Mouse (Mus musculus) macrophage (primary cell): ENCODE results near the gene Hrc. TPM values are rescaled to one million over a fixed set of nuclear protein-coding genes. Genes with fewer than 3 reads are reported as not detected.

Experiments
- H3K27ac ChIP-seq: fragments of 350-480 bp; formaldehyde crosslinking; 2 replicates; pipeline ENCODE4 v1.9.0; 2021
- H3K36me3 ChIP-seq: fragments of 350-480 bp; formaldehyde crosslinking; 2 replicates; pipeline ENCODE4 v1.9.0; 2021; ENCODE audit errors: inconsistent target
- H3K4me3 ChIP-seq: fragments of 350-480 bp; formaldehyde crosslinking; 2 replicates; pipeline ENCODE4 v1.9.0; 2021; ENCODE audit errors: inconsistent target
- H3K79me2 ChIP-seq: fragments of 350-480 bp; formaldehyde crosslinking; 2 replicates; pipeline ENCODE4 v1.9.0; 2021; ENCODE audit errors: inconsistent target
- WGBS: methylation state at CpG from one replicate; pipeline ENCODE4 v1.1.7; 2026; ENCODE audit warnings: inconsistent platforms; ENCODE audit not compliant: missing documents; 5-methylcytosine and 5-hydroxymethylcytosine counted together
- polyA plus RNA-seq: library from polyadenylated mRNA; stranded (reverse); fragments of 250-400 nt; gene quantifications from 3 replicates; pipeline ENCODE4 v1.2.4, GENCODE M21; 2018; ENCODE audit warnings: inconsistent platforms
- total RNA-seq, 78 experiments: library from RNA; depleted of rRNA; stranded (reverse); fragments of 250-400 nt; gene quantifications; 1 replicate in 9 of 78; 2 replicates in 24 of 78; 3 replicates in 43 of 78; 4 replicates in 2 of 78; pipeline ENCODE4 v1.2.4; 2018; ENCODE audit warnings: inconsistent platforms in 56 of 78

The Hrc gene
- 1 to 10 TPM in 1 of 26 experiments, under 1 TPM in 5, not detected in 20; 0.34 to 1.5 (median 0.61) TPM for total RNA-seq (2018; cell fraction: chromatin; rRNA removed)
- total RNA-seq (2018; cell fraction: cytosol; rRNA removed), result under 1 TPM in 7 of 26 experiments, not detected in 19; 0.05 to 0.09 (median 0.07) TPM
- total RNA-seq (2018; cell fraction: nucleus; rRNA removed), result 1 to 10 TPM in 2 of 26 experiments, under 1 TPM in 4, not detected in 20; 0.17 to 2.2 (median 0.68) TPM
- not detected in 3 replicates for polyA plus RNA-seq

GRCm38 (mm10) chr7:45335056-45335455 lies at the start of gene Hrc:
Hrc (plus strand) TSS chr7:45335290.
- Histone ChIP-seq H3K4me3 (no peak within 1 kb of the TSS), H3K36me3 (no peaks in the 10 kb centered on the region), H3K79me2 (no peaks in the 10 kb centered on the region), H3K27ac (no peak within 1 kb of the TSS)
- 79% methylated on average over 5 of the region's 5 CpGs for WGBS

- WGBS, result 86% methylated on average over 11 of the region's 13 CpGs
These were observed 48.6 kb upstream of the Hrc start for GRCm38 (mm10) chr7:45286486-45286885.

DNA sequence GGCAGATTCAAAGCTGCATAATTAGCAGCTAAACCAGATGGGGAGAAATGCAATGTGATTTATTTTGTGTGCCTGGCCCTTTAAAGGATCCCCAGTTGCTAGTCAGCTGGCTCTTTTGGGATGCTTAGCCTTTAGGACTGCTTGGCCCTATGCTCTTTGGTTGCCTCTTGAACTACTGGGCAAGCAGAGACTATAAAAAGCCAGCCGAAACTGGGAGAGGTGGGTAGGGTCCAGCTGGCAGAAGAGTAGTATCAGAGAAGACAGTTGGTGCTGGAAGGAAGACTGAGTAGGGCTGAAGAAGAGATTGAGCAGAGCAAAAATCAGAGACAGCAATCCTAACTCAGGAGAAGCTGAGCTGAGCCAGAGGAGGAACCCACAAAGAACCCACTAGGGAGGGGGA lies 38.5 kb upstream of the Hrc start:
- WGBS, result 100% methylated on average over 1 of the region's 1 CpGs
- Histone ChIP-seq H3K79me2 (no peaks in the 10 kb centered on the region), H3K36me3 (no peaks in the 10 kb centered on the region), H3K4me3 (no peak overlapping the region), H3K27ac (no peak overlapping the region)

More at GRCm38 (mm10) chr7:45286486-45286885, 48.6 kb upstream of the Hrc start:
- Histone ChIP-seq H3K4me3 (no peak overlapping the region), H3K79me2 (no peaks in the 10 kb centered on the region), H3K27ac (no peak overlapping the region), H3K36me3 (no peaks in the 10 kb centered on the region)

GRCm38 (mm10) chr7:45297563-45297962 lies 37.5 kb upstream of the Hrc start:
- Histone ChIP-seq H3K36me3 (no peaks in the 10 kb centered on the region), H3K79me2 (no peaks in the 10 kb centered on the region), H3K27ac (no peak overlapping the region), H3K4me3 (no peak overlapping the region)
- WGBS, result 88% methylated on average over 3 of the region's 3 CpGs

DNA sequence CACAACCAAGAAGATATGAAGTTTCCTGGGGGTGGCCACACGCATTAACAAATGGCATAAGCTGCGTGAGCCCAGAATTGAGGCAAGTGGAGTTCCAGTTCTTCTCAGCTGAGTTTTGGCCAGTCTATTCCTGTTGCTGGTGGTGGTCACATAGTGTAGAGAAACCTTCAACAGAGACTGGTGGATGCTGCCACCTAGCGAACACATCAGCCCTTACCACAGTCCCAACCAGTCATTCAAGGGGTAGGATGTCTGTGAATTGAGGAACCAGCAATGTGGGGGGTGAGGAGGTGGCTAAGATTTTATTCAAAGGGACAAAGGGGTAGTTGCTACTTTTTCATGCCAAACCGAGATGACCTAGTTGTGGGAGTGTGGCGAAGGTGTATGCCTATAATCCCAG lies 35.3 kb upstream of the Hrc start:
- H3K4me3 ChIP-seq, result no peak overlapping the region
- no peak overlapping the region for H3K27ac ChIP-seq
- 8% methylated on average over 5 of the region's 5 CpGs for WGBS
- H3K79me2 ChIP-seq, result no peaks in the 10 kb centered on the region
- no peaks in the 10 kb centered on the region for H3K36me3 ChIP-seq

- 25% methylated on average over 6 of the region's 6 CpGs for WGBS
- Histone ChIP-seq H3K36me3 (no peaks in the 10 kb centered on the region), H3K4me3 (no peak overlapping the region), H3K79me2 (no peaks in the 10 kb centered on the region), H3K27ac (no peak overlapping the region)
These were observed 34.8 kb upstream of the Hrc start for GRCm38 (mm10) chr7:45300270-45300669.

DNA sequence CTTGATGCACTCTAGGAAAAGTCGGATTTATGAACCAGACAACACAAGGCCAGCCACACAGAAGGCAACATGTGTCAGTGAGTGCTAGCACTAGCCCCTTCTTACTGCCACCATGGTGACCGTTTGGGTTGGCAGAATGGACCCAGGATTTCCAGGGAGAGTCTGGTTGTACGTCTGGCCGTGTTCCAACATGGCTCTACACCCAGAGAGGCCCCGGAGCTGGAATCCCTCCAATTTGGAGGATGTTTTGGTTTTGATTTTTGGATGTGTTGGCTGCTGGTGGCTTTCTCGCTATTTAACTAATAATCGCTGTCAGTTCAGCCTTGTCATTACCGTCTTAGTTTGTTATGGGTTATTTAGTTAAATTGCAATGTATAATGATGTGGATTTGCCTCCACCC lies 32.5 kb upstream of the Hrc start:
- Histone ChIP-seq H3K36me3 (no peaks in the 10 kb centered on the region), H3K79me2 (no peaks in the 10 kb centered on the region), H3K27ac (no peak overlapping the region), H3K4me3 (no peak overlapping the region)
- 91% methylated on average over 8 of the region's 8 CpGs for WGBS

DNA sequence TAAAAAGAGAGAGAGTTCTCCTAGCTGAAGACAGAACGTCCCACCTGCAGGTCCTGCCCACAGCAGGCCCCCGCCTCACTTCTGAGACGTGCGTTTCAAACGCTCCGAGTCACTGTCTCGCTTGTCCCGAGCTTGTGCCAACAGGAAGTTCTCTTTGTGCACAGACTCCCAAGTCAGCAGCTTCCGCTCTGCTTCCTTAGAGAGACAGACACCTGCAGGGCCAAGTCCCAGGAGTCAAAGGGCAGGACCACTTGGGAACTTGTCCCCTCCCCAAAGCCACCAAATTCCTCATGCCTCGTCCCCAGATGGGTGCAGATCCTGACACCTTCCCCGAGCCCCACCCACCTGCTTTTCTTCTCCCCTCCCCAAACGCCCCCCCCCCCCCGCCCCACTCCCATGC lies 30.2 kb upstream of the Hrc start:
- H3K36me3 ChIP-seq, result no peaks in the 10 kb centered on the region
- H3K27ac ChIP-seq, result no peak overlapping the region
- WGBS, result 60% methylated on average over 11 of the region's 13 CpGs
- no peaks in the 10 kb centered on the region for H3K79me2 ChIP-seq
- no peak overlapping the region for H3K4me3 ChIP-seq

GRCm38 (mm10) chr7:45305275-45305674 lies 29.8 kb upstream of the Hrc start:
- 29% methylated on average over 14 of the region's 17 CpGs for WGBS
- Histone ChIP-seq H3K27ac (no peak overlapping the region), H3K79me2 (no peaks in the 10 kb centered on the region), H3K4me3 (no peak overlapping the region), H3K36me3 (no peaks in the 10 kb centered on the region)

DNA sequence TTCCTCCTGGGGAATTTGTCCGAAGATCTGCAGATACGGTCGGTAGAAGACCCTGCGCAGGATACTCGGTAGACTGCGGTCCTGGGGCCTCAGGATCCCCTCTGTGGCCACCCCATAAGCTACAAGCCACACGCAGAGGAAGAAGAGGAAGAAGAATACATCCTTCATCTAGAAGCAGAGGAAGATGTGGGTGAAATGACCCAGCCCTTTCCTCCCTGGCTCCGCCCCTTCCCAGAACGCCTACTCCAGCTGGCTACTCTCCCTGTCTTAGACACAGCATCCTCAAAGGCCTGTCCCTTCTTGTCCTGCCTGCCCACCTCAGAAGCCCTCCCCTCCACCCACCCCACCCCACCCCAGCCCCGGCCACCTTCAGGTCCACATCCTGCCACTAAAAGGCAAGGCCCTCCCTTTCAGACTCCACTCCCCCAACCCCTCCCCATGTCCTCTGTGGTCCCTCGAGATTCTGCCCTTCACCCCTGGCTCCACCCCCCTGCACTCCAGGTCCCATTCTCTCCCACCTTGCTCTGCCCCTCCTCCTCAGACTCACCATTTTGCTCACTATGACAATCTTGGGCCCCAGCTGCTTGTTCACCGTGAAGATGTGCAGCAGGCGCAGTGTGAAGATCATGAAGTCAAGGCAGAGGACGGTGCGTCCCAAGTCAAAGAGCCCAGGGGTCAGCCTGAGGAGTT lies 26.4 kb upstream of the Hrc start:
- H3K27ac ChIP-seq, result no peak overlapping the region
- WGBS, result 38% methylated on average over 14 of the region's 15 CpGs
- no peak overlapping the region for H3K4me3 ChIP-seq
- H3K79me2 ChIP-seq, result no peaks in the 10 kb centered on the region
- no peaks in the 10 kb centered on the region for H3K36me3 ChIP-seq

- no peaks in the 10 kb centered on the region for H3K79me2 ChIP-seq
- H3K27ac ChIP-seq, result no peak overlapping the region
- H3K36me3 ChIP-seq, result no peaks in the 10 kb centered on the region
- WGBS, result 21% methylated on average over 9 of the region's 9 CpGs
- H3K4me3 ChIP-seq, result no peak overlapping the region
These were observed 25.6 kb upstream of the Hrc start for GRCm38 (mm10) chr7:45309455-45309854.

DNA sequence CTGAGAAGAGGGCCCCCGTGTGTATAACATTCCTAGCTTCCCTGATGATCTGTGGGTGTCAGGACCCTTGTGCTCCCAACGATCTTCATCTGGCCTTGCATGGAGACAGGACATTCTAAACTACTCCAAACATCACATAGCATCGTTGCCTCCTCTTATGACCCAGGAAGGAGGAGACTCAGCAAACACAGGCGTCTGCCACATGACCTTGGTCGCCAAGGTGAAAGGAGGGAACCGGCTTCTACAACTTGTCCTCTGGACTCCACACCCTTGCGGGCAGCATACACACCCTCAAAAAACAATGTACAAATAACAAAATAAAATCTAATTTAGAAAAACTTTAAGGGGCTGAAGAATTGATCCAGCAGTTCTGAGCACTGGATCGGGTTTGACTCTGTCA lies 23.1 kb upstream of the Hrc start:
- H3K36me3 ChIP-seq, result no peaks in the 10 kb centered on the region
- H3K27ac ChIP-seq, result no peak overlapping the region
- H3K4me3 ChIP-seq, result no peak overlapping the region
- no peaks in the 10 kb centered on the region for H3K79me2 ChIP-seq
- 89% methylated on average over 8 of the region's 8 CpGs for WGBS

- H3K27ac ChIP-seq, result no peak overlapping the region
- no peak overlapping the region for H3K4me3 ChIP-seq
- 83% methylated on average over 9 of the region's 10 CpGs for WGBS
- no peaks in the 10 kb centered on the region for H3K36me3 ChIP-seq
- H3K79me2 ChIP-seq, result no peaks in the 10 kb centered on the region
These were observed 22.2 kb upstream of the Hrc start for GRCm38 (mm10) chr7:45312686-45313453.

DNA sequence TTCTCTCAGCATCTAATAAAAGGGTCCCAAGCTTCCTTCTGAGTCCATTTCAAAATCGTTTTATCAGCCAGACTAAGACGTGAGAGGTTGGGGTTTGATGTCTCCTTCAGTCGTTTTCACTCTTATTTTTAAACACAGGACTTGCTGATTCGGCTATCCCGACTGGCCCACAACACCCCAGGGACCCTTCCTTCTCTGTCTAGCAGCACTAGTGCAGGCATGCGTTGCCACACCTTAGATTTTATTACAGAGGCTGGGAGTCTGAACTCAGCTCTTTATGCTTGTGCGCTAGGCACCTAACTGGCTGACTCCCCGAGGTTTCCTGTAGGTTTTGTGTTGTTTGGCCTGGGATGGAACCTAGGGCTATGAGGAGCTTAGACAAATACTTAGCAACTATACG lies 21.6 kb upstream of the Hrc start:
- no peaks in the 10 kb centered on the region for H3K36me3 ChIP-seq
- no peaks in the 10 kb centered on the region for H3K79me2 ChIP-seq
- WGBS, result 77% methylated on average over 9 of the region's 9 CpGs
- no peak overlapping the region for H3K27ac ChIP-seq
- H3K4me3 ChIP-seq, result no peak overlapping the region

DNA sequence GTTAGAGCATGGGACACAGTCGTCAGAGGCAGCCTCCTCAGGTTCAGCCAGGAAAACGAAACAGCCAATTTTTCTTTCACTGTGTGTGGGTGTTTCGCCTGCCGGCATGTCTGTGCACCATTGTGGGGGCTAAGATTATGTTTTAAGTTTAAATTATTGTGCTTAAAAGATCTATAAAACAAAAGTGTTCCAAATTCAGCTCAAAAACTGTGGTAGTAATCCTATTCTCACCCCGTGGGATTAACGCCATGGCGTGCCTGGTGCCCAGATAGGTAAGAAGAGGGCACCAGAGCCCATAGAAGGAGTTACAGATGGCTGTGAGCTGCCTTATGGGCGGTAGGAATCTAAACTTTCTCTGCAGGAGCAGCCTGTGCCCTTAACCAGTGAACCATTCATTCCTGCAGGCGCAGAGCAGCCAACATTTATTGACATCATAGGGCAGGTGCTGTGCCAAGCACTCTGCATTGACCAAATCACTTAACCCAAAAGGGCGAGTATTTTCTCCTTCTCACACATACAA lies 19.8 kb upstream of the Hrc start:
- Histone ChIP-seq H3K27ac (no peak overlapping the region), H3K4me3 (no peak overlapping the region), H3K79me2 (no peaks in the 10 kb centered on the region), H3K36me3 (no peaks in the 10 kb centered on the region)
- 91% methylated on average over 10 of the region's 10 CpGs for WGBS
